Mouse (Mus musculus) small intestine, adult 2 months (tissue): ENCODE results near the gene Slc38a1. TPM values are rescaled to one million over a fixed set of nuclear protein-coding genes. Genes with fewer than 3 reads are reported as not detected.

ENCODE experiments used
- H3K27ac ChIP-seq: fragments of 200-500 bp; 2 replicates; pipeline ENCODE4 v1.5.1; 2012; ENCODE audit warnings: low read depth, low read length, control low read depth, inconsistent platforms; ENCODE audit not compliant: insufficient read depth
- H3K27me3 ChIP-seq: fragments of 200-500 bp; 2 replicates; pipeline ENCODE4 v1.6.1; 2012; ENCODE audit warnings: mild to moderate bottlenecking, moderate library complexity, low read length, inconsistent platforms; ENCODE audit not compliant: control insufficient read depth, insufficient read depth
- H3K36me3 ChIP-seq: fragments of 200-500 bp; 2 replicates; pipeline ENCODE4 v1.6.1; 2012; ENCODE audit warnings: mild to moderate bottlenecking, low read length, control low read depth, inconsistent platforms; ENCODE audit not compliant: control insufficient read depth, insufficient read depth
- H3K4me1 ChIP-seq: fragments of 200-500 bp; 2 replicates; pipeline ENCODE4 v1.6.1; 2012; ENCODE audit warnings: low read length, inconsistent platforms, mixed read lengths; ENCODE audit not compliant: control insufficient read depth, insufficient read depth, insufficient read length
- H3K4me3 ChIP-seq: fragments of 200-500 bp; 2 replicates; pipeline ENCODE4 v1.5.1; 2012; ENCODE audit warnings: low read depth, mild to moderate bottlenecking, control low read depth, inconsistent platforms, low read length, moderate library complexity
- CTCF ChIP-seq: fragments of 200-500 bp; IDR thresholded peaks from 2 replicates; pipeline ENCODE4 v1.5.1; 2012; ENCODE audit warnings: low read depth, mild to moderate bottlenecking, control low read depth, inconsistent platforms, low read length, moderate library complexity, mixed read lengths; ENCODE audit not compliant: insufficient replicate concordance, insufficient read length; ENCODE audit errors: extremely low read depth
- POLR2A ChIP-seq: fragments of 200-500 bp; IDR thresholded peaks from 2 replicates; pipeline ENCODE4 v1.6.1; 2012; ENCODE audit warnings: low read depth, mild to moderate bottlenecking, control low read depth, inconsistent platforms, low read length, moderate library complexity
- WGBS: fragments of 180-500 bp; shearing (Covaris S2); methylation state at CpG from one replicate; pipeline ENCODE4 v1.1.7; 2018; 5-methylcytosine and 5-hydroxymethylcytosine counted together
- polyA plus RNA-seq: library from polyadenylated mRNA; depleted of rRNA; stranded (reverse); fragments of >200 nt; gene quantifications from 2 replicates; pipeline ENCODE4 v1.2.3, GENCODE M21; 2012

The Slc38a1 gene
- polyA plus RNA-seq, 1 experiment = 15.0 TPM

DNA sequence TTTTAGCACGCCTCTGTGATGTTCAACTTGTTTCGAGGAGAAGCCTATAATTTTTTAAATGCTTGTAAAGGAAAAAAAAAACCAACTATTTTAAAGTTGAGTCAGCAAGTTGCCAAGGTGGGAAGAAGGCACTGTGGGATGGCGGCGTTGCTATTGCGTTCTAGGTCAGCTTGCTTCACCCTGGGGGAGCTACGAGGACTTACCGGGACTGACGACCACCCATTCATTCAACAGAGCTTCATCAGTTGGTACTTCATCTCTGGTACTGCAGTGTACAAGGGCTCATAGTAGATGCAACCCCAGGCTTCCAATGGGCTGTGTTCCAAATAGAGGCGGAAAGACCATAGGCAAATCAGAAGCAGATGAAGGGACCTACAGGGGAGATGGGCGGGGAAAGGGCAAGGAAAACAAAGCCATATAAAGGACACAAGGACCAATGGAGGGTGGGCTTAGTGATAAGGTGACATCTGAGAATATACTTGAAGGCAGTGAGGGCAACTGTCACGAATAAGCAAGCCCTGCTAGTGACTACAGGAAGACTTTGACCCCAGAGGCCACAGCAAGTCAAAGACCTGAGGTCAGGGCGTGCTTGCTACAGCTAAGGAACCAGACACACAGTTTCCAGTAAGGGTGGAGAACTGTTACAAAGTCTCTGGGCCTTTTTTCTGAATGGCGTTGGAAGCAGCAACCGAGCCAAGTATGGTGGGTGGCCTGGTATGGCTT lies 82.0 kb downstream of the Slc38a1 start:
- 85% methylated on average over 14 of the region's 14 CpGs for WGBS
- H3K4me3 ChIP-seq = no peak overlapping the region
- TF ChIP-seq POLR2A (no peak), CTCF (no peak)
- no peaks in the 10 kb centered on the region for H3K36me3 ChIP-seq
- no peaks in the 10 kb centered on the region for H3K27me3 ChIP-seq
- H3K27ac ChIP-seq = peak overlapping the region; percentile 61
- H3K4me1 ChIP-seq = peaks cover 21% of the 10 kb centered on the region

DNA sequence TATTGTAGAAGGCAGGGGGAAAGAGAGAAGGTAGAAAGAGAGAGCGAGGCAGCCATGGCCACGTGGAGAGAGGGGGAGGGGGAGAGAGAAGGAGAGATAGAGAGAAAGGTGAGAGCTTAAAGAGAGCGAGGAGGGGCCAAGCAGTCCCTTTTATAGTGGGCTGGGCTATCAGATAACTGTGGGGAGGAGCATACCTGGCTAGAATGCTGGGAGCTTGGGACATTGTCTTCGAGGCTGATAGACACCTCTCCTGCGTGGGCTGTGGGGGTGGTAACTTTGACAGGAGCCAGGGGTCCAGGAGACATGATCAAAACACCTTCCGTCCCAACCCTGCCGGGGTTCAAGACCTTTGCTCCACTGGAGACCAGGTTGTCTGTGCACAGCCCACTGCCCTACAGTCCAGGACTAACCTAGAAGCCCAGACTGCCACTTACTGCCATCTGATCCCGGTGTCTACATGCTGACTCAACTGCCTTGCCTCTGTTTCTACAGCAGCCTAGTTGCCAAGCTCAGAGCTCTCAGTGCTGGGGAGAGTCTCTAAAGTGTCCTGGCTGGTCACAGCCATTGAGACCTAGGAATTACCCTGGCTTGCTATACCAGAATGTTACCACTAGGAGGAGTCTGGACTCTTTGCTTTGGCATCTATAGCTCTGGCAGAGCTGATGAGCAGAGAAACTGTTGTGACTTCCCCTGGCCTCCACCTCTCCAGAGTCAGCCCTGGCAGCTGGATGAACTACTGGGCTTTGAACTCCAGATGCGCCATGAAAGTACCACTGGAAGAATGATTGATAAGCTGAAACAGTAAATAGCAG lies 90.9 kb downstream of the Slc38a1 start:
- no peak overlapping the region for H3K27ac ChIP-seq
- TF ChIP-seq CTCF (peak; percentile 70; the same call in 1 of the 2 replicates), POLR2A (no peak)
- H3K27me3 ChIP-seq = no peaks in the 10 kb centered on the region
- WGBS = 46% methylated on average over 9 of the region's 9 CpGs
- no peak overlapping the region for H3K4me3 ChIP-seq
- H3K4me1 ChIP-seq = peaks cover 4% of the 10 kb centered on the region; the same call in 1 of the 2 replicates
- H3K36me3 ChIP-seq = no peaks in the 10 kb centered on the region

DNA sequence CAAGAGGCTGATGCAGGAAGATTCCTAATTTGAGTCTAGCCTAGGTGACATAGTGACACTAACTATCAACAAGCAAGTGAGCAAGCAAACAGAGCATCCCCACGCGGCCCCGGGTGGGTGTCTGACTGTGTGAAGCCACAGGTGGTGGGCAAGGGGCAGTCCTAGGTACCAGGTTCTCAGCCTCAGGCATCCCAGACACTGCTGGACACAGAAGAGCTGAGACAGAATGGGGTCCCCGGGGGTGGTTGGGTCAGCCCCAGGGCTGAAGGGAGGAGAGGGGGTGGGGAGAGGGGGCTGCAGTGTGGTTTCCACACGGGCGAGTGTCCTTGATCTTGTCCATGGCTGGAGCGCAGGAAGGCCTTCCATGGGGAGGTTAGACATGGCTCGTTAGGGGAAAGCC lies 91.6 kb downstream of the Slc38a1 start:
- Histone ChIP-seq H3K4me3 (no peak overlapping the region), H3K27me3 (no peaks in the 10 kb centered on the region), H3K36me3 (no peaks in the 10 kb centered on the region), H3K4me1 (peaks cover 4% of the 10 kb centered on the region; the same call in 1 of the 2 replicates), H3K27ac (no peak overlapping the region)
- TF ChIP-seq CTCF (no peak), POLR2A (no peak)
- WGBS = 88% methylated on average over 8 of the region's 8 CpGs

- Histone ChIP-seq H3K4me3 (no peak overlapping the region), H3K4me1 (peaks cover 4% of the 10 kb centered on the region; the same call in 1 of the 2 replicates), H3K36me3 (no peaks in the 10 kb centered on the region), H3K27me3 (no peaks in the 10 kb centered on the region), H3K27ac (no peak overlapping the region)
- TF ChIP-seq POLR2A (no peak), CTCF (no peak)
- 92% methylated on average over 9 of the region's 9 CpGs for WGBS
These were observed 94.3 kb downstream of the Slc38a1 start for GRCm38 (mm10) chr15:96548363-96548762.

DNA sequence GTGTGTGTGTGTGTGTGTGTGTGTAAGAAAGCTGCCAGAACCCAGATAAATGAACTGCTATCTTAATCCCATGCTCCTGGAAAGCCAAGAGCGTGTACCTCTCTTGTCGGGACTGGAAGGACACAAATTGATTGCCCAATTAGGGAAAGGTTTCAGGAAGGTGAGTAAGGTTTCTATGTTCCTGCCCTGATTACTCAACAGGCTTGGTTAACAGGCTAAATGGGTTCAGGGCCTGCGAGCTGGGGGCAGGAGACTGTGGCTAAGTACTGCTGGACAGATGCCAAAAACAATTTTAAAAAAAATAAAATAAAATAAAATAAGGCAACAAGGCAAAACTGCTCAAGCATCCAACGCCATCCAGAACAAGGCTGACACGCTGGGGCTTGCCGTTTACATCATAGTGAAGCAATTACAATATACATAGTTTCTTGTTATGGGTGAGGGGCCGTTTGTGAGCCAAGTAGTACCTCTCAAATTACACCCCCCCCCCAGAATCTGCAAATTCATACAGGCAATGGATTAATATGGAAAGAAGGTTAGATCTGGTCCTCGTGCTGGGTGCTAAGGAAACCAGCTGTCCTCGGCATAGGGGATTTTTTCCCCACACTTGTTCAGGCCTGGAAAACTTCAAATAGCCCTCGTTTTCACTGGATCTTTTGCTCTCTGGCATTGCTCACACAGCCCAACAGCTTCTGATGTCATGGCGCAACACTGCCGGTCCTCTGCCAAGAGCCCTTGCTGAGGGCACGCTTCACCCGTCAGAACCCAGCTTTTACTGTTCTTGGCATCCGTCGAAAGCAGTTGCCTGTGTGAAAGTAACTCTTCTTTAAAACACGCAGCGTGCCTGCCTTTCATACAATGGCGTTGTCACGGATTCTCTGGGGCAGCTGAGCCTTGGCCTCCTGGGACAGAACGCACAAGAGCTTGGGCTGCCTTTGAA lies 95.2 kb downstream of the Slc38a1 start:
- Histone ChIP-seq H3K27ac (no peak overlapping the region), H3K4me3 (no peak overlapping the region), H3K27me3 (no peaks in the 10 kb centered on the region), H3K36me3 (no peaks in the 10 kb centered on the region), H3K4me1 (peaks cover 4% of the 10 kb centered on the region; the same call in 1 of the 2 replicates)
- WGBS = 73% methylated on average over 21 of the region's 21 CpGs
- no peak for TF ChIP-seq CTCF

DNA sequence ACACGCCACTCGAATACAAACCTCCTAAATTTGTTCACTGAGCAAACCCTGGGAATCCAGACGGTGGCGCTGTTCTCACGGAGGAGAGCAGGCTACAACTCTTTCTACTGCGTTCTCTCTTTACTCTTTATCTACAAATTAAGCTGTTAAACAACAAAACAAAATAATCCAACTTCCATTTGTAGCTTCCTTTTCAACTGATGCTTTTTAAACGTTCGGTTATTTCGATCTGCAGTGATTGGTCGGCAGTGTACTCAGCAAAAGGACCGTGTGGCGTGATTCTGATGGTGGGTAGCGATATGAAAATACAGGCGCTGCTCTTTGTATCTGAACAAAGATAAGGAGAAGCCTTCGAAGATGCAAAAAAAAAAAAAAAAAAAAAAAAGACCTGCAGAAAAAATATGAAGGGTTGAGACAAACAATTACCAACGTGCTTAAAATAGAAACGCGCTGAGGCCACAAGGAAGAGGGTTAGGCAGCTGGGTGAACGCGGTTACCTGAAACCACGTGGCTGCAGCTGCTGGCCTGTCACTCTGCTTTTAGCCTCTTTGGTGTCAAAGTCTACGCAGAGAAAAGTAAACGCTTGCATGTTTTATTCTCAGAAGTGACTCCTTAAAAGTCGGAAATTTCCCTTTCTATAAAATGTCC lies 99.4 kb downstream of the Slc38a1 start:
- TF ChIP-seq CTCF = peak; percentile 90; the same call in 1 of the 2 replicates
- no peak for TF ChIP-seq POLR2A
- H3K4me1 ChIP-seq = no peaks in the 10 kb centered on the region
- H3K27ac ChIP-seq = no peak overlapping the region
- peak overlapping the region; percentile 22; the same call in 1 of the 2 replicates for H3K4me3 ChIP-seq
- no peaks in the 10 kb centered on the region for H3K27me3 ChIP-seq
- no peaks in the 10 kb centered on the region for H3K36me3 ChIP-seq
- under 1% methylated on average over 24 of the region's 24 CpGs for WGBS
